Mouse (Mus musculus) myocyte (in vitro differentiated cells): ENCODE measurements around the gene Zbed4.

Experiments used
- E2F4 ChIP-seq: IDR thresholded peaks from one replicate; pipeline ENCODE4 v1.6.1; 2011; ENCODE audit warnings: mild to moderate bottlenecking, control low read depth, moderate library complexity; ENCODE audit not compliant: insufficient read depth
- MAX ChIP-seq: IDR thresholded peaks from one replicate; pipeline ENCODE4 v1.6.1; 2011; ENCODE audit warnings: low read depth, mild to moderate bottlenecking, control low read depth
- POLR2A ChIP-seq: IDR thresholded peaks from one replicate; pipeline ENCODE4 v1.6.1; 2011; ENCODE audit warnings: low read depth, mild to moderate bottlenecking, control low read depth, moderate library complexity; ENCODE audit not compliant: insufficient read length
- TCF3 ChIP-seq: IDR thresholded peaks from one replicate; pipeline ENCODE4 v1.6.1; 2011; ENCODE audit warnings: low read depth, control low read depth; ENCODE audit not compliant: insufficient read length

GRCm38 (mm10) chr15:88708204-88708603, 43.3 kb upstream of the Zbed4 start:
- TF ChIP-seq MAX: no peak
- no peak for TF ChIP-seq POLR2A
- no peak for TF ChIP-seq E2F4
- TF ChIP-seq TCF3: no peak
